Mouse (Mus musculus): ENCODE measurements around the gene Zfp992.
"Not testable (repeated sequence)": the region's sequence is repeated elsewhere in the genome, so short reads cannot be mapped to it uniquely, and the experiment has no call there.

DNA sequence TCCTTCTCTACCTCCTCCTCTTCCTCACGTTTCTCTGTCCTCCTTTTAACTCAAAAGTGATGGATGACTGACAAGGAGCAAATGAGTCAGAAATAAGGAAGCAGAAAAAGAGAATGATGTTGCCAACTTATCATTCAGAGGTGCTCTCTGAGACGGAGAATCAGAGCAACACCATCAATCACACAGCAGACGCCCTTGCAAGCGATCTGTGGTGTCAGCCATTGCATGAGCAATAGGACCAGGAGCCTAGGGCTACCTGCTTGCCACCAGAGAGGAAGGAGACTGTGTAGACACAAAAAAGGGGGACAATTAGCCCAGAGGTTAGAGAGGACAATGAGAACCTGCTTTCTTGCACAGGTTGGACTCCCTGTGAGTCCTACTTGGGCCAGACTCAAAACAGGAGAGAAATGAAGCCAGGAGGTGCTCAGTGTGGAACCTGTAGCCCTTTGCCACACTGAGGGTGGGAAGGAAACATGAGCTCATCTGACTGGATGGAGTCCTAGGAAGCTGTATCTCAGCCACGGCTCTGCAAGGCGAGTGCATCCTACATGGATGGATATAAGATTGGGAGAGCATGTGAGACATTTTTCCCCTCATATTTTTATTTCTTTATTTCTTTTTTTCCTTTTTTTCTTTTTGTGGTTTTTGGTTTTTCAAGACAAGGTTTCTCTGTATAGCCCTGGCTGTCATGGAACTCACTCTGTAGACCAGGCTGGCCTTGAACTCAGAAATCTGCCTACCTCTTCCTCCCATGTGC lies 36.5 kb downstream of the Zfp992 start:
- TF ChIP-seq EP300, CTCF (IDR thresholded peaks at IDR 0.05; ENCODE audit: low read depth): not testable (repeated sequence)

Measured in liver, embryonic 14.5 days (tissue).